Mouse (Mus musculus) brain, embryonic 14.5 days (tissue): ENCODE results near the gene Il23r.

Source experiments
- CTCF ChIP-seq: fragments of 200-500 bp; IDR thresholded peaks from 2 replicates; pipeline ENCODE4 v1.5.1; 2012; ENCODE audit warnings: inconsistent platforms, mild to moderate bottlenecking, moderate library complexity, borderline replicate concordance; ENCODE audit not compliant: insufficient read depth, insufficient read length; ENCODE audit errors: extremely low read depth
- POLR2A ChIP-seq: fragments of 200-500 bp; IDR thresholded peaks from 2 replicates; pipeline ENCODE4 v1.6.1; 2012; ENCODE audit warnings: mild to moderate bottlenecking, inconsistent platforms, borderline replicate concordance; ENCODE audit not compliant: poor library complexity, insufficient read depth, insufficient read length, severe bottlenecking; ENCODE audit errors: extremely low read depth

DNA sequence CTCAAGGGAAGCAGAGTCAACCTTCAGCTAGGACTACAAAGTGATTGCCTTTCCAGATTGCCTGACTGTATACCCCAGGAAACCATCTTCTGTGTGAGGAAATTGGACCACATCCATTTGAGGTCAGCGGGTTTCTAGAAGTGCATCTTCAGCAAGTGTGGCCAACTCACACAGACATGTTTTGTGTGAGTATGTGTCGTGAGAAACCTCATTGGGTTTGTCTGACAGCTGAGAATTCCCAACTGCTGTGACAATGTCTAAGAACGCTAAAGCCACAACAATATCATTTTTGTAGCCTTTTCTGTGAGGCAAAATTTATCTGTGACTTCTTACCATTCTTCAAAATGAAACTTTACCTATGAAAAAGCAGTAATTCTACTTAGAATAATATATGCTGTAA lies 59.8 kb downstream of the Il23r start:
- TF ChIP-seq CTCF (no peak), POLR2A (no peak)
